Mouse (Mus musculus) thymus, postnatal 10 days (tissue): ENCODE measurements around the gene Atm.

Source experiments
- DNase-seq, 2 experiments: peaks; one replicate each; pipeline ENCODE4 v3.0.0; 2021; ENCODE audit warnings: low spot score in 2 of 2

Atm gene

GRCm38 (mm10) chr9:53408953-53409361 lies 127.6 kb downstream of the Atm start:
- no peak for DNase-seq

DNA sequence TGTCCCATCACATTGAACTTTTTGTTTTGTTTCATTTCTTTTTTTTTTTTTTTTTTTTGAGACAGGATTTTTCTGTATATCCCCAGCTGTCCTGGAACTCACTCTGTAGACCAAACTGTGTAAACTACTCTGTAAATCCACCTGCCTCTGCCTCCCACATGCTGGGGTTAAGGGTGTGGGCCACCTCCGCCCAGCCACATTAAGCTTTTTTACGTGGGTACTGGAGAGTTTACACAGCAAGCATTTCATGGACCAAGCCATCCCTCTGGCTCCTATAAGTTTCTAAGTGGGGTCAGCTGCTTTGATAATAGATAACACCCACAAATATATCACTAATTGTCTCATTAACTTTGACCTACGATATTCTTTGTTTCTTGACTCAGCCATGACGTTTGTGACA lies 128.0 kb downstream of the Atm start:
- DNase-seq, result no peak

- peak; percentile 79 to 83 for DNase-seq
Observed at GRCm38 (mm10) chr9:53404753-53405722, 131.5 kb downstream of the Atm start.

DNA sequence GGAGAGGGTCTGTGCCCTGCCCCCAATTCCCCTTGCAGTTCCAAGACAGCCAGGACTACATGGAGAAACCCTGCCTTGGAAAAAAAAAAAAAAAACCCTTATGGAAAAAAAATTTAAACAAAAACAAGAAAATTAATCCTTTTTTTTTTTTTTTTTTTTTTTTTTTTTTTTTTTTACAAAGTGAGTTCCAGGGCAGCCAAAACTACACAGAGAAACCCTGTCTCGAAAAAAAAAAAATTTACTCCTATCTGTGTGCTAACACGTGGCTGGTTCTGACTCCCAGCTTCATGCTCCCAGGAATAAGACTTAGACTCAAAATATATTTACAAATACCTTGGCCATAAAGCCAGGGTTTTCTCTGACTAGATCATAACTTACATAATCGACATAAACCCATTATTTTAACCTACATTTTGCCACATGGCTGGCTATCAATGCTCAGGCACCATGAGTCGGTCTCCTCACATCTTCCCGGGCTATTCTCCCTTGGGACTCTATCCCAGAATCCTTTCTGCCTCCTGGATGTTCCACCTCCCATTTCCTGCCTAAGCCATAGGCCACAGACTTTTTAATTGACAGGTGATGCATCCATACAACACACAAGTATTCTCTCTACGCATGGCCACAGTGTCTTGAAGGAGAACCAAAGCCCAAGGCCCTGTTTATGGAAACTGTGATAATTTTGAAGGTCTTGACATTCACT lies 132.3 kb downstream of the Atm start:
- no peak for DNase-seq

DNA sequence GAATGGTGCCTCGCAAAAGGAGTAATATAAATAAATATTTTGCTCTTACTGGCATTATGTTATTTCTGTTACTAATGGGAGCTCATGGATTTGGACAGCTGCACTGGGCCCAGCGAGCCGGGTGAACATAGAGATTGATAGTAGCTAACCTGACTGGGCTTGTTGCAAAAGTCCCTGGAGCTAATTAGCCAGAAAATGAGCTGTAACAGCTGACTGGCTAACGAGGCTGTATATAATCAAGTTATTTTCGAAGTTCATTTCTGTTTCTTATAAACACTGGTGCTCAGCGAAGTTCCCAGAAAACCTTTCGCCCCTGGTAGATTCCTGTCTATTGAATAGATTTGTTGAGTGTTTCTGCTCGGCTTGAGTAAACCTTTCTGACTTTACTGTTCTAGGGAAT lies 133.5 kb downstream of the Atm start:
- DNase-seq, result no peak

DNA sequence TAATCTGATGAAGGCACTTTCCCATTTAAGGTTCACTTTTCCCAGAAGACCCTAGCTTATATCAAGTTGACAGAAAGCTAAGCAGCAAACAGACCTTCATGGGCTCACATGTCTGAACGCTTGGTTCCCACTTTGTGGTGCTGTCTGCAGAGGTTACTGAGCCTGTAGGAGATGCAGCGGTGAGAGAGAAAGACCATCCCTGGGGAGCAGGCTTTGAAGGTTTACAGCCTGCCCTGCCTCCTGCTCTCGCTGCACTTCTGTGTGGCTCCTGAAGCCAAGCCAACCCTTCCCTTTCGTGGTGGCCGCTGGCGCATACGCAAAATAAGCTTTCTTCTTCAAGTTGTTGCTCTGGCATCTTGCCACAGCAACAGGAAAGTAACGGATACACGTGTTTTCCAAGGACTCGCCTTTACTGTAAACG lies 134.2 kb downstream of the Atm start, which contains the start of gene 4930550C14Rik:
TSS of gene 4930550C14Rik (plus strand) at position 35 of the 421 bp plus-strand sequence.
- DNase-seq, result no peak

- no peak for DNase-seq
Observed at GRCm38 (mm10) chr9:53401146-53401545, 135.4 kb downstream of the Atm start.

- DNase-seq, result no peak
Observed at GRCm38 (mm10) chr9:53400696-53401095, 135.8 kb downstream of the Atm start.

DNA sequence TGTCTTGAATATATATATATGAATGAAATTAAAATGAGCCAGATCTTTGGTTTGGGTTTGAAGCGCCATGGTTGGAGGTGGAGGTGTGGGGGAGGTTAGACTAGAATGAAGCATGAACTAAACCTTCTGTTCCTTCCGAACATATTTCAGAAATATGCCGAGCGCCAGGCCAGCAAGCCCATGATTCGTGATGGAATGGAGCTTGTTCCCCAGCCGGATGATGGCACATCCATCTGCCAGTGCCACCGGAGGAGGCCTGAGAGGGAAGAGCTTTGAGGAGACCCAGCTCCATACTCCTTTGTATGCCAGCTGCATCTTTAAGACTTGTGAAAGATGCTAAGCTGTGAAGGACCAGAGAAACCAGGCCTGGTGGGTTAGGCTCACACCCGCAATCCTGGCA lies 137.0 kb downstream of the Atm start:
- DNase-seq, result no peak

DNA sequence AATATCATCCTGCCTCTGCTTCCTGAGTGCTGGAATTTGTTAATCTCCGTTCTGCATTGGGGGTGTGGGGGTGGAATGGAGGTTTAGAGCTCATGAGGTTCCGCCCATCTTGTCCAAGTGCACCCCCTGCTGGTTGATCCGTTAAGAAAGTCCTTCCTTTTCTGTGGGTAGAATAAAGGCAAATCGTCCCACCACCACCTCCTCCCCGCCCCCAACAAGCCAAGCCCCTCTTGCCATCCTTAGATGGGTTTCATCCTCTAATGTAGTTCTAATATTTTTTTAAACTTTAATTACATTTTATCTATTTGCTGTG lies 138.2 kb downstream of the Atm start:
- peak; percentile 31 to 77 for DNase-seq

DNA sequence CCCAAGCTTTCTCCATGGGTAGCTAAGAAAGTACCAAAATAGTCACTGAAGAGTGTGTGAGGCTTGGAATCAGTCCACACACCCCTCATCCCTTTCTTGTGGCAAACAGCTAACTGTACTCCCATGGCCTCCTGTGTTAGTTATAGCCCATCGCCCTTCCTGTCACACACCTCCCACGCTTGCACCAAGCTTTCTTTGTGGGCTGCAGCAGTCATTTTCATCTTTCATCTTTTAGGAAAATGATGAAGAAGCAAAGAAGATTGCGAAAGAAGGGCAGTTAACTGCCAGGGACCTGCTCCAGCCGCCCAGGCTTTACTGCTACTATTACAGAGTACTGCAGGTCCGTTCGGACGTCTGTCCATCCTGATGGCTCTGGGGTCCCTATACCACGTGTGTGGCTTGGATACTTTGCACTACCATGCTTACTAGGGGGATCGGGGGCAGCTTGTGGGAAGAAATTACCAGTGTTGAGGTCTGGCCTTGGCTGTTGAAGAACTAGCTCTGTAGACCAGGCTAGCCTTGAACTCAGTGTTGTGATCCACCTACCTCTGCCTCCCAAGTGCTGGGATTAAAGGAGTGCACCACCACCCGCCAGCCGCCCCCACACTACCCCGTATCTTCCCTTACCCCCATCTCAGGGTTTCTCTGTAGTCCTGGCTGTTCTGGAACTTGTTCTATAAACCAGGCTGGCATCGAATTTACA lies 138.7 kb downstream of the Atm start:
- DNase-seq, result no peak

DNA sequence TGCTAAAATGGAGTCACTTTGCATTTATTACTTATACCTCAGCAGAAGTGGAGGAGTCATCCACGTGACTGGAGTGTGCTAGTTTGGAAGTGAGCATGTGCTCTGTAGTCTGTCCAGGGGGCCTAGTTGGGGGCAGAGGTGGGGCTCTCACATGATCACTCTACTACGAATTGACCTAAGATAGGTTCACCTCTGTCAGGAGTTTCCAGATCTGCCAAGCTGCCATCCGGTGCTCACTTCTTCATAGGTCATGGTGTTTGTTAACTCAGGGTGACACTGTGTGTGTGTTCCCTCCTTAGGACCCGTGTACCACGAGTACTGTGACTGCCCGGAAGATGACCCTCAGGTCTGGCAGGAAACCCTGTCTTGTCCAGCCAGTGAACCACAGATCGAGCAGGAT lies 146.4 kb downstream of the Atm start:
- DNase-seq, result no peak
